Mouse (Mus musculus): ENCODE data around the gene Cox14.
"Not testable (repeated sequence)": the region's sequence is repeated elsewhere in the genome, so short reads cannot be mapped to it uniquely, and the experiment has no call there.

Gene Cox14

DNA sequence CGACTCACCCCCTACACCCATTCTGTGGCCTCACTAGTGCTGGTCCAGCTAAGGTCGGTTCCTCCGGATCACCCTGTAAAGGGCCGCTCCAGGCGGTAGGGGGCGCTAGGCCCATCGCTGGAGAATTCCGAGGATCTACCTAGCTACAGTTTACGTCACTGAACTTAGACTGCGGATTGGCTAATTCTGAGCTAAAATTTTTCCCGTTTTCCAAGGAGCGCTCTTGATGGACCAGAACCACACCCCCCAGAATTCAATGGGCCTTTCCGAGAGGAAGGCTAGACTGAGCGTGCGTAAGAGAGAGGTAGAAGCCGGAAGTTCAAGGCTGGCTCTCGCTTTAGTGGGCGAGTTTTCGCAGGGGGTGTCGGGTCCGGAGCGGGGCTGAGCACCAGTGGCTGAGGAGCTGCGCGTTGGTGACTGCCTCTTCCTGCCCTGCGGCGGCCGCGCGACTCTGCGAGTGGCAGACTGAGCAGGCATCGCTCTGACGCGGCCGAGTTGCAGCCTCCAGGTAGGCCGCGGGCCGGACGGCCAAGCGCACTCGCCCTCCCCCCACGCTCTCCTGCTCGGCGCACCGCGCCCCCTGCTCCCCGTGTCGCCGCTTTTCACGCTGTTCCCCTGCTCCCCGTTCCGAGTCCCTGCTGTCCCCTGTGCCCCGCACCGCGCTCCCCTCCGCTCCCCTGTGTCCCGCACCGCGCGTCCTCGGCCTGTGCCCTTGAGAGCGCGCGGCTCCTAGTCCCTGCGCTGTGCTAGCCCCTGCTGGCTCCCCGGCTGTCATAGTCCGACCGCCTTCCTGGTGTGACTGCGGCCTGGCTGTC, at the start of gene Cox14:
Gene Cox14, plus strand, starts transcription at position 278 of the 815 bp plus-strand sequence.
- peak; percentile 99 for DNase-seq (ENCODE audit: low read depth, low spot score)

DNA sequence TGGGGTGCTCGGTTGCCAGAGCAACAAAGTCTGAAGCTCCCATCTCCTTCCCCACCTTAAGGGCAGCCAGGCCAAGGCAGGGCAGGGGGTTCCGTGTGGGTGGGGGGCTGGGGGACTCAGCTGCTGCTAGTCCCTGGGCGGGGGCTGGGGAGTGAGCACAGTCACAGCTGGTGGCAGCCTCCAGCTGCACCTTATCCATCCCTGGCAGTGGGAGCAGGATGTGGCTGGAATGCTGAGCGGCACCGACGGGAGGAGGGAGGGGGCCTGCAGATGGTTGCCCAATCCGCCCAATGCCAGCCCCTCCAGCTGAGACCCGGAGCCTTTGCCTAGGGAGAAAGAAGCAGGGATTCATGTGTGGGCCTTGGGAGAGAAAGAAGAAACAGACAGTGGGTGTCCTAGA, 48.3 kb upstream of the Cox14 start:
- DNase-seq (ENCODE audit: low read depth, low spot score): peak; percentile 40

DNA sequence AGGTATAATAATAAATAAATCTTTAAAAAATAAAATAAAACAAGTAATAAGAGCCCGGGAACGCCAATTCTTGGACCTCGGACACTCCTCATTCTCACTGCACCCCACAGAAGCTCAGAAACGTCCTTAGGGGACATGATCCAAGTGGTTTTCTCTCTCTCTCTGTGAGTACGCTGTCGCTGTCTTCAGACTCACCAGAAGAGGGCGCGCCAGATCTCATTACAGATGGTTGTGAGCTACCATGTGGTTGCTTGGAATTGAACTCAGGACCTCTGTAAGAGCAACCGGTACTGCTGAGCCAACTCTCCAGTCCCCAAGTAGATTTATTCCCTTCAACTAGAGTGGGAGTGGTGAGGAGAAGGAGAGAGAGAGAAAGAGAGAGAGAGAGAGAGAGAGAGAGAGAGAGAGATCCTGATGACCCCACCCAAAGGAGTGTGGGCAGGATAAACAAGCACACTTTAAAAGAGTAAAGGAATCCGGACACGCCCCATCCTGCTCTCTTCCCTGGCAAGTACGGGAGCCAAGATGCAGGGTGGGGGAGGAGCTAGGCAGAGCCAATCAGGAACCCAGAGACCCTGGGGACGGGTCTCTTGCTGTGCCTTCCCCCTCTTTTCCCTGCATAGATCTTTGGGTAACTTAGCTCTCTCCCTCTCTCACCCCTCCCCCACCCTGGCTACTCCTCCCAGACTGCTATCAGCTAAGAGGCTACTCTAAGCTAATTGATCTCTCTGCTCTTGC, 47.2 kb upstream of the Cox14 start:
- DNase-seq (ENCODE audit: low read depth, low spot score): peak; percentile 98

DNA sequence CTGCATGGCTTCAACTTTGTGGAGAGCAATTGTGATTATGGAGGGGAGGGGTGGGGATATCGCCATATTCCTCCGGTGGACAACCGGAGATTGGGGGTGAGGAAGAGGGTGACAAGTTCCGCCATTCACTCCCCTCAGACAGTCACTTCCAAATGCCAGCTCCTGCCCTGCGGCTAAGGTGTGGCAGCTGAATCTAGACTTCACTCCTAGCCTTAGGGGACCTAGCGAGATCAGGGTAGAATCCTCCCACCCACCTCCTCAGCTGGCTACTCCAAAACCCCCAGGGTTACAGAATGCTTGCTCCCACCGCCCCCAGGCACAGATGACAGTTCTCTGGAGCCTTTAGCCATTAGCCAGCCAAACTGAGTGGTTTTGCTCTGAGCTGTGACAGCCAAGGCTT, 46.4 kb upstream of the Cox14 start:
- DNase-seq (ENCODE audit: low read depth, low spot score): peak; percentile 86

DNA sequence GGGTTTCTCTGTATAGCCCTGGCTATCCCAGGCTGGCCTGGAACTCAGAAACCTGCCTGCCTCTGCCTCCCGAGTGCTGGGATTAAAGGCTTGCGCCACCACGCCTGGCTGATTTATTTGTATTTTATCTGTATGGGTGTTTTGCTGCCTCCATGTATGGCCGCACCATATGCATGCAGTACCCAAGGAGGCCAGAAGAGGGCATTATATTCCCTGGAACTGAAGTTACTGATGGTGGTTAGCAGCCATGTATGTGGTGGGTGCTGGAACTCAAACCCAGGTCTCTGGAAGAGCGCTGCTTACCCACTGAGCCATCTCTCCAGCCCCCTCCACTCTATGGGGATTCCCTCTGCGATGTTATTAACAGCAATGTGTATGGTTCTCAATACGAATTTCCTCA, 42.5 kb upstream of the Cox14 start:
- peak; percentile 88 for DNase-seq (ENCODE audit: low read depth, low spot score)

DNA sequence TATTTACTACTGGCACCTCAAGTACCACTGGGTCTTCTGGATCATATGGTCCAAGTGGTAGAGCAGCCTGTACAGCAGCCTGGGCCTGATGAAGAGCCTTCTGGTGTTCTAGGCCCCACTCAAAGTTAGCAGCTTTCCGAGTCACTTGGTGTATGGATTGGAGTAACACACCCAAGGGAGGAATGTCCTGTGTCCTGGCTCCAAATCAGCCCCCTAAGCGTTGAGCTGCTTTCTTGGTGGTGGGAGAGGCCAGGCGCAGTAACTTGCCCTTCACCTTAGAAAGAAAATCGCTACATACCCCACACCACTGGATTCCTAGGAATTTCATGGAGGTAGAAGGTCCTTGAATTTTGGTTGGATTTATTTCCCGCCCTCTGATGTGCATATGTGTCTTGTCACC, 41.3 kb upstream of the Cox14 start:
- peak; percentile 75 for DNase-seq (ENCODE audit: low read depth, low spot score)

DNA sequence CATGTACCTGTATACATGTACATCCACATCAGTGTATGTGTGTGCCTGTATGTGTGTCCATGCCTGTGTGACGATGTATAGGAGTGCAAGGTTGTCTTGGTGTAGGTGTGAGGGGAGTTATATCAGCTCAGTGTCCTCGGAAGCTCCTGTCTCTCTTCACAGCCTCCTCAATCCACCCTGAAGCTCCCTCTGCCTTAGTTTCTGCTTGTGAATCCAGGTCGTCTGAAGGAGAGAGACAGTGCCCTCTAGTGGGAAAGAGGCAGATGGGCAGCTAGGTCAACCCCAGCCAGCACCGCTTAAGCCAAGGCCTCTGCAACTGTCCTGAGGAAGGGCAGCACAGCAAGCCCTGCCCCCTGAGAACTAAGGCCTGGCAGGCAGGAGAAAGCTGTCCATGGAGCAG, 36.7 kb upstream of the Cox14 start:
- peak; percentile 80 for DNase-seq (ENCODE audit: low read depth, low spot score)

DNA sequence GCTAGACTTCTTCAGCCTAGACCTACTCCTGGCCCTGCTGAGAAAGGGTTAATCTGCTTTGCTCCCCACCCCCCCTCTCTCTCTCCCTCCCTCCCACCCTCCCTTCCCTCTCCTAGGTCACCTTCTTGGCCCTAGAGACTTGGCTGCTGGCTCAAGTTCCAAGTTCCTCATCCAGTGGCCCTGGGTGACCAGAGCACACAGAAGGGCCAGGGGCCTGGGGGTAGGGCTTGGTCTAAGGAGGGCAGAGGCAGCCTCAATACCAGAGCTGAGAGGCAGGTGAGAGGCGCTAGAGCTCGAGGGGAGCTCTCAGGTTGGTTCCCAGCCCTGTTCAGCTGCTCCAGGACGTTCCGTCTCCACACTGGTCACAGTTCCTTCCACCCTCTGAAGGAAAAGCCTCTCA, 34.5 kb upstream of the Cox14 start:
- DNase-seq (ENCODE audit: low read depth, low spot score): no peak

DNA sequence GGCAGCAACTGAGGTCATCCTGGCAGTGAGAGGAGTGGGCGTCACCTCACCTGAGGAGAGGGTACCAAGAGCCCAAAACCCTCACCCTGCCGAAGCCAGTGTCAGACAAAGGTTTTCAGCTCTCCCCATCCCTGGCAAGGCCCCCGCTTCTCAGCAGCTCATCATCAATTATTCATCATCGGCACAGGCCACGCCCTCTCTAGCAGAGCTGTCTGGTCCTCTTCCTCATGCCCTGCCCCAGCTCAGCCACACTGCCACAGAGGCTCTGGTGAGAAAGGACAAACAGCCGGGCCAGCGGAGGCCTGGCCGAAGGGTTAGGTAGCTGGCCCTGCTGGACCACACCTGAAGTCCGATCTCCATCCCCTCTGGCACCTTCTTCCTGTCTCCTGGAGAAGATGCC, 33.4 kb upstream of the Cox14 start:
- DNase-seq (ENCODE audit: low read depth, low spot score): no peak

DNA sequence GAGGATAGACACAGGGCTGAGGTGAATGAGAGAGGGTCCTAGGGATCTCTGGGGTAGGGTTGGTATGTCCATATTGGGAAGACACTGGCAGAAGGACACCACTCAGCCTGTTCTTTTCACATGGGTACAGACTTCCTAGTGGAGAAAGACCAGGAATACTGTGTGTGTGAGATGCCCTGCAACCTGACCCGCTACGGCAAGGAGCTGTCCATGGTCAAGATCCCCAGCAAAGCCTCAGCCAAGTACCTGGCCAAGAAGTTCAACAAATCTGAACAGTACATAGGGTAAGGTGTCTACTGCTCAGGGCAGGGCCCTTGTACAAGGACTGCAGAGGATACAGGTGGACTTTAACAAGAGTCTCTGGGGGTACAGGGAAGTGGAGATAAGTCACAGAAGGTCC, 28.1 kb upstream of the Cox14 start:
- DNase-seq (ENCODE audit: low read depth, low spot score): no peak

DNA sequence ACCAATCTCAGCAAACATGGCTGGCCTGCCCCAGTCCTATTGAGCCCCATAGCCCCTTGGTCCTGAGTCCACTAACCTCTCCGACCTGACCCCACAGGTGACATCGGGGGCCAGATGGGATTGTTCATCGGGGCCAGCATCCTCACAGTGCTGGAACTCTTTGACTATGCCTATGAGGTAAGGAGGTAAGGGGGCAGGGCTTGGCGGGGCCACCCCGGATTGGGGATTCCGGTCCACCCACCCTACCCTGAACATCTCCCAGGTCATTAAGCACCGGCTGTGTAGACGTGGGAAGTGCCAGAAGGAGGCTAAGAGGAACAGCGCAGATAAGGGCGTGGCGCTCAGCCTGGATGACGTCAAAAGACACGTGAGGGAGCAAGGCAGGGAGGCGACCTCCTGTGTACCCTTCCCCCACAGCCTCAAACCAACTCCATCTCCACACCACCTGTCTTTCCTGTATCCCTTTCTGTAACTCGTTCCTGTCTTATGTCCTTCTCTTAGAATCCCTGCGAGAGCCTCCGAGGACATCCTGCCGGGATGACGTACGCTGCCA, 26.8 kb upstream of the Cox14 start:
- no peak for DNase-seq (ENCODE audit: low read depth, low spot score)

DNA sequence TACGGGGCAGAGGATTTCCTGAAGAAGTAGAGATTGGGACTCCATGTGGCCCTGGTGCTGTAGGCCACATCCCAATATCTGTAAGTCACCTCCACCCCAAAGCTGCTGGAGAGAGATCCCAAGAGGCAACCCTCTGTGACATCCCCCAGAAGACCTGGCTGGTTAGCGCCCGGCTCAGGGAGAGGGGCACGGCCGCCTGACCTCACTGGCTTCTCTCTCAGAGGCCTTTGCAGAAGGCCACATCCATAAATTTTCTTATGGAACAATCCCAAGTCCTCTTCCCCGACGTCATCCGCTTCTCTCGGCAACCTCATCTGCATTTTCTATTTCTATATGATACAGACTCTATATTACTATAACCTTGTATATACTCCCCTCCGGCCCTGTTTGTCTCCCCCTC, 25.7 kb upstream of the Cox14 start:
- DNase-seq (ENCODE audit: low read depth, low spot score): no peak

DNA sequence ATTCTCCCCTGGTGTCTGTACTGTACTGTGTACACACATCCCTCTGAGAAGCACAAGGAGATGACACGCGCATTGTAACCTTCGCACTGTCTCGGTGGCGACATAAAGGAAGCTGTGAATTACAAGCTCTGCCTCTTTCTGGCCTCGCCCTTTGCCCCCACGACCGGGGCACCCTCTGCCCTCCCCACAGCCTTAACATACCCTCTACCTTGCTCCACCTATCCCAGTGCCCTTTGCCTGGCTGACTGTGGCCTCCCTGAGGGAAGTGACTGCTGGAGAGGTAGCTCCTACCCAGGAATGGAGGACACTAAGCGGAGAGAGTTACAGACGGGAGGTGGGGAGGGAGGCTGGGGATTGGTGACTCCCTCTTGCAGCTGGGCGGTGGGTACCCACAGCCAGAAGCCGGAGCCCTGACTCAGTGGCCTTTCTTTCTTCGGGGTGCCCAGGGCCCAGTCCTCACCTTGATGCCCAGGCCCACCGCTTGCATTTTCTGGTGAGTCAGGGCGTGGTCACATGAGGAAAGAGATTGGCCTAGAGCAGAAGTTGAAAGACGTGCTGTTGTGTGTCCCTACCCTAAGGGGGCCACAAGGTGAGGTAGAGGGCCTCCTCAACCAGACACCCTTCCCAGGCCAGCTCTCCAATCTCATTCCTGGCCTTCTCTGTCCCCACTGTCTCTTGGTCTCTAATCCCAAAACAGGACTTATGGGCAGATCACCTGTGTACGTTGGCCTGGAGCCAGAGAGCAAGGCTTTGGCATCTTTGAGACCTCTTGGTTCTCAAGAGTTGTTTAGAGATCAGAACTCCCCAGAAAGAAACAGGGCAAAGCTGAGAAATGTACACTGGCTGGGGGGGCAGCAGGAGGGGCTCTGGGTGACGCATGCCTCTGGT, 25.0 kb upstream of the Cox14 start:
- DNase-seq (ENCODE audit: low read depth, low spot score): no peak

DNA sequence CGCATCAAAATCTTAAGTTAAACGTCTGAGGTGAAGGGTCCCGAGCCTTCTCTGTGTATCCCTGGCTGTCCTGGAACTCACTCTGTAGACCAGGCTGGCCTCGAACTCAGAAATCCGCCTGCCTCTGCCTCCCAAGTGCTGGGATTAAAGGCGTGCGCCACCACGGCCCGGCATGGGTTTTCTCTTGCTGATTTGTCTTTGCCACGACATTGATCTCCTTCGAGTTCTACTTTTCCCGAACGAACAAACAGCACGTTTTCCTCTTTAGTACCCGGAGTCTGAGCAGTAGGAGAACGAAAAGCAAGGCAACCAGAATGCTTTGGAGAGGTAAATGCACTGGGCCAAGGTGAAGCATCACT, 23.8 kb upstream of the Cox14 start:
- not testable (repeated sequence) for DNase-seq (ENCODE audit: low read depth, low spot score)

DNA sequence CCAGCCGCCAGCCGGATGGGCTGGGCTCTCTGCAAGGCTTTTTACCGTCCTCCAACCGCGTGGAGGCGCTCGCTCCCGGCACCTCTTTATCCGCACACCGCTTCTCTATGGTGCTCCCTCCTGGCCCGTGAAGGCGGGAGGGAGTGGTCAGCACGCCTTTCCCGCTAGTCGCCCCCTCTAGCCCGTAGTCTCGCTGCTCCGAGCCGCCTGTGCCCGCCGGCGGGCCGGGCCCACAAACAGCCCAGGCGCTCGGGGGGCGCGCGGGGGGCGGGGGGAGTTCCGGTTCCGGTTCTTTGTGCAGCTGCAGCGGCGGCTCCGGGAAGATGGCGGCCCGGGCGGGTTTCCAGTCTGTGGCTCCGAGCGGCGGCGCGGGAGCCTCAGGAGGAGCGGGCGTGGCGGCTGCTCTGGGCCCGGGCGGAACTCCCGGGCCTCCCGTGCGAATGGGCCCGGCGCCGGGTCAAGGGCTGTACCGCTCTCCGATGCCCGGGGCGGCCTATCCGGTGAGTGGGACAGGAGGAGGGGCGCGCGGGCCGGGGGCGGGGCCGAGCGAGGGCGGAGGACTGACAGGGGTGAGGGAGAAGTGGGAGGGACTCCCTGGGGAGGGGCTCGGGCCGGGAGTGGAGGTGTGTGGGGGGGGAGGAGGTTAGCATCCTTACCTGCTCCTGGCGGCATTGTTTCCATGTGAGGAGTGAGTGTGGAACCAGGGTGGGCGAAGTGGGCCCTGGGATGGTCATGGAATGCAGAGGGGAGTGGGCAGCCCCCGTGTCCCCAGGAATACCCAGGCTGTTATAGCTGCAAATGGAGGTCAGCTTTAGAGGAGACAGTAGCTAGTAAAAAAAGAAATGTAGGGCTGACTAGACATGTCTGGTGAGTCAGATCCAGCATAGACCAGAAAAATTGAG, 23.2 kb upstream of the Cox14 start, which contains the start of gene Smarcd1:
Gene Smarcd1, plus strand, starts transcription at position 131 of the 902 bp plus-strand sequence.
- peak; percentile 97 for DNase-seq (ENCODE audit: low read depth, low spot score)

DNA sequence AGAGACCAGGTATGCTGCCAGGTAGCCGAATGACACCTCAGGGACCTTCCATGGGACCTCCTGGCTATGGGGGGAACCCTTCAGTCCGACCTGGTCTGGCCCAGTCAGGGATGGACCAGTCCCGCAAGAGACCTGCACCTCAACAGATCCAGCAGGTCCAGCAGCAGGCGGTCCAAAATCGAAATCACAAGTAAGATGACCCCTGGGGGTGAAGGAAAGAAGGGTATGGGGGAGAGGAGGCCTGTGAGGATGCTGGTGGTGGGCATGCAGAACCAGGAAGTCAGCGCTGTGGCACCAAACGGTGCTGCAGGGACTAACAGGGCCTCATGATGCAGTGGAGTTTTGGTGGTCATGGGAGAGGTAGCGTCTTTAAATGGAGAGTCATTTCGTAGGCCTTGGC, 22.3 kb upstream of the Cox14 start:
- no peak for DNase-seq (ENCODE audit: low read depth, low spot score)

DNA sequence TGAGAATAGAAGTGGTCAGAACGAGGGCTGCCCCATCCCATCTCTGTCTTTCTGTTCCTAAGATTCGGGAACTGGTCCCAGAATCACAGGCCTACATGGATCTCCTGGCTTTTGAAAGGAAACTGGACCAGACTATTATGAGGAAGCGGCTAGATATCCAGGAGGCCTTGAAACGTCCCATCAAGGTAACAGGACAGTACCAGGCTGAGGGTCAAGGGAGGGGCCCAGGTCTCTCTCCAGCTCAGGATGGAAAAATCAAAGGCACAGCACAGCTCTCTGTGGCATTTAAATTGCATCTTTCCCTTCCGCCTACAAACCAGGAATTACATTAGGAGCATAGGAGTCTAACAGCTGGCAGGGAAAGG, 21.8 kb upstream of the Cox14 start:
- DNase-seq (ENCODE audit: low read depth, low spot score): no peak

DNA sequence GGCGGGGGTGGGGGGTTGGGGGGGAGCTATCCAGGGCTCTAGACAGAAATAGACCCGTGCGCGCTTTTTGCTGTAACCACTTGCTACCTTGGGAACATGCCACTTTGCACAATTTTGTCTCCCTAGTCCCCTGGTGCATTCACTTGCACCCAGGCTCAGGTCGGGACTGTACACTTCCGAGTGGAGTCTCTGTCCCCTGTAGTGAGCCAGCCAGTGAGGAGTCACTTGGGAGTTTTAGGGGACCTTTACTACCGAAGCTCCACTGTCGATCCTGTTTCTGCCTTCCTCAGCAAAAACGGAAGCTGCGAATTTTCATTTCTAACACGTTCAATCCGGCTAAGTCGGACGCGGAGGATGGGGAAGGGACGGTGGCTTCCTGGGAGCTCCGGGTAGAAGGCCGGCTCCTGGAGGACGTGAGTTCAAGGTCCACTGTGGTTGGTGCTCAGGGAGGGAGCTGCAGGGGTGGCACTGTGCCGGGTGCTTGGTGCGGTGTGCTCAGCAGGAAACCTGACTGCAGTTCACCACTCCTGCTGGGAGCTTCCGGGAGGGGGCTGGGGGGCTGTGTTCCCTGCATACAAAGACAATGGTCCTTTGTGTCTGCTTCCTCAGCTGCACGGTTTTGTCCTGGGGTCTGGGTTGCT, 21.3 kb upstream of the Cox14 start:
- DNase-seq (ENCODE audit: low read depth, low spot score): peak; percentile 75

DNA sequence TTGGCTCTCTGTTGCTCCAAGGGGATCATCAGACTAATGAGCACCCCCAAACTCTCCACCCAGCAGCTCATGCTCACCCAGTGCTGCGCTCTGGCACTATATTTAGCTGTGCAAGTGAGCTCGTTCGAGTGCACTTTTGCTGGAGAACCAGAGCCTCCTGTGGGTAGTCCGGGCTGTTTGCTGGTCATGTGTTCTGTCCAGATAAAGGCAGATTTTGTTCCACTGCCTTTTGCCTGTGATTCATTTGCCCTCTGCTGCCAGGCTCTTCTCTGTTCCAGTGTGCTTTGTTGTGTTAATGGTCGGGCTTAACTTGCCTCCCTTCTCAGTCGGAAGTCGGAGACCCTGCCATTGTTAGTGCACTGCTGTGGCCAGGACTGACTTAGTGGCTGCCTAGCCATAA, 20.5 kb upstream of the Cox14 start:
- peak; percentile 87 for DNase-seq (ENCODE audit: low read depth, low spot score)

DNA sequence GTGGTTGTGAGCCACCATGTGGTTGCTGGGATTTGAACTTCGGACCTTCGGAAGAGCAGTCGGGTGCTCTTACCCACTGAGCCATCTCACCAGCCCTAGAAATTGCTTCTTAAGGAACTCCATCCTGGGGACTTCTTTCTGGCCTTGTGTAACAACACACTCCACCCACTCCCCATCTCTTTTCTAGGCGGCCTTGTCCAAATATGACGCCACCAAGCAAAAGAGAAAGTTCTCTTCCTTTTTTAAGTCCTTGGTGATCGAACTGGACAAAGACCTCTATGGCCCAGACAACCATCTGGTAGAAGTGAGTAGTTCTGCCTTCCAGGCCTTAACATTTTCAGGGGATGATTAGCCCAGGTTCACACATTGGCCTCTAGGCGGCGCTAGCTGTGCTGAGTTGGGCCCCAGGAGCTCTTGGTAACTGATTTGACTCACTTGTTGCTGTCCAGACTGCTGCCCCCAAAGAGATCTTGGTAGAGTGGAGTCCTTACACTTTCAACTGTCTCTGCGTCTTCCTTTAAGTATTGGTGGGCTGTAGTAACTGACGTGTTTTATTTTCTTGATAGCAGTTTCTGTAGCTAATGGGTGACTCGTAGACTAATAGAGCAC, 19.9 kb upstream of the Cox14 start, which contains the start of gene Gm17349:
Gene Gm17349, minus strand, starts transcription at position 51 of the 609 bp plus-strand sequence.
- DNase-seq (ENCODE audit: low read depth, low spot score): peak; percentile 89
